Mouse (Mus musculus) cerebellum, postnatal 36 days (tissue): Measurements from ENCODE around the gene Celsr3.

Source experiments
- DNase-seq, 2 experiments: peaks; one replicate each; pipeline ENCODE4 v3.0.0; 2021 to 2022; ENCODE audit warnings: mixed read lengths in 2 of 2

Celsr3 gene

GRCm38 (mm10) chr9:108825820-108826699 lies at the start of gene Celsr3:
Gene Celsr3 (plus strand): TSS chr9:108826320.
- DNase-seq, result peak; percentile 93

- no peak for DNase-seq
Observed at GRCm38 (mm10) chr9:108776614-108777013, 49.5 kb upstream of the Celsr3 start.

- DNase-seq, result no peak
Observed at GRCm38 (mm10) chr9:108777276-108777675, 48.8 kb upstream of the Celsr3 start.

GRCm38 (mm10) chr9:108780959-108781358 lies 45.2 kb upstream of the Celsr3 start:
- no peak for DNase-seq

GRCm38 (mm10) chr9:108781891-108782290 lies 44.2 kb upstream of the Celsr3 start:
- no peak for DNase-seq

- DNase-seq, result no peak
Observed at GRCm38 (mm10) chr9:108782836-108783547, 43.1 kb upstream of the Celsr3 start.

GRCm38 (mm10) chr9:108783548-108784463 lies 42.3 kb upstream of the Celsr3 start, which contains the start of gene Ip6k2:
Gene Ip6k2 (plus strand): TSS chr9:108783796.
- DNase-seq, result peak; percentile 95 to 97

GRCm38 (mm10) chr9:108785416-108785815 lies 40.7 kb upstream of the Celsr3 start:
- no peak for DNase-seq

GRCm38 (mm10) chr9:108786494-108786893 lies 39.6 kb upstream of the Celsr3 start:
- DNase-seq, result no peak

GRCm38 (mm10) chr9:108787080-108787479 lies 39.0 kb upstream of the Celsr3 start:
- DNase-seq, result no peak

GRCm38 (mm10) chr9:108788713-108789112 lies 37.4 kb upstream of the Celsr3 start:
- DNase-seq, result no peak

- no peak for DNase-seq
Observed at GRCm38 (mm10) chr9:108792307-108792706, 33.8 kb upstream of the Celsr3 start.

GRCm38 (mm10) chr9:108792730-108793129 lies 33.4 kb upstream of the Celsr3 start:
- no peak for DNase-seq

GRCm38 (mm10) chr9:108795281-108795680 lies 30.8 kb upstream of the Celsr3 start:
- DNase-seq, result no peak

GRCm38 (mm10) chr9:108795762-108796161 lies 30.4 kb upstream of the Celsr3 start:
- no peak for DNase-seq

GRCm38 (mm10) chr9:108796351-108796981 lies 29.7 kb upstream of the Celsr3 start:
- no peak for DNase-seq

- no peak for DNase-seq
Observed at GRCm38 (mm10) chr9:108797477-108797876, 28.6 kb upstream of the Celsr3 start.

- no peak for DNase-seq
Observed at GRCm38 (mm10) chr9:108798508-108799075, 27.5 kb upstream of the Celsr3 start.

- DNase-seq, result no peak
Observed at GRCm38 (mm10) chr9:108799564-108799963, 26.6 kb upstream of the Celsr3 start.

- DNase-seq, result no peak
Observed at GRCm38 (mm10) chr9:108805768-108806167, 20.4 kb upstream of the Celsr3 start.

- no peak for DNase-seq
Observed at GRCm38 (mm10) chr9:108806379-108806778, 19.7 kb upstream of the Celsr3 start.

GRCm38 (mm10) chr9:108806831-108807230 lies 19.3 kb upstream of the Celsr3 start:
- no peak for DNase-seq
